Mouse (Mus musculus) neural tube, embryonic 14.5 days (tissue): Measurements from ENCODE around the gene Rasl10a. TPM values are rescaled to one million over a fixed set of nuclear protein-coding genes. Genes with fewer than 3 reads are reported as not detected.
A peak's percentile ranks its signal among the peaks of the same experiment; 100 is the strongest.

ENCODE experiments used
- ATAC-seq: fragments of 200-750 bp; cut with Nextera tagmentation; 2 replicates; pipeline ENCODE4 v1.8.0; 2017; ENCODE audit warnings: low read depth, mild to moderate bottlenecking, moderate TSS enrichment, moderate library complexity
- H3K27ac ChIP-seq: fragments of 300-500 bp; sonication (generic); 2 replicates; pipeline ENCODE4 v1.5.1; 2014; ENCODE audit warnings: low read depth, mild to moderate bottlenecking, control low read depth, low read length, moderate library complexity, mixed read lengths
- H3K27me3 ChIP-seq: fragments of 300-500 bp; sonication (generic); 2 replicates; pipeline ENCODE4 v1.6.1; 2014; ENCODE audit warnings: low read length; ENCODE audit not compliant: control insufficient read depth, insufficient read depth
- H3K36me3 ChIP-seq: fragments of 300-500 bp; sonication (generic); 2 replicates; pipeline ENCODE4 v1.6.1; 2014; ENCODE audit warnings: low read length, mixed read lengths; ENCODE audit not compliant: control insufficient read depth, insufficient read depth
- H3K4me1 ChIP-seq: fragments of 300-500 bp; sonication (generic); 2 replicates; pipeline ENCODE4 v1.6.1; 2014; ENCODE audit warnings: low read length; ENCODE audit not compliant: control insufficient read depth, insufficient read depth
- H3K4me2 ChIP-seq: fragments of 300-500 bp; sonication (generic); 2 replicates; pipeline ENCODE4 v1.6.1; 2014; ENCODE audit warnings: mild to moderate bottlenecking, low read depth, low read length, control low read depth
- H3K4me3 ChIP-seq: fragments of 300-500 bp; sonication (generic); 2 replicates; pipeline ENCODE4 v1.5.1; 2014; ENCODE audit warnings: low read depth, low read length, control low read depth, mixed read lengths
- H3K9ac ChIP-seq: fragments of 300-500 bp; sonication (generic); replicated peaks from 2 replicates; pipeline ENCODE4 v1.6.1; 2014; ENCODE audit warnings: low read depth, mild to moderate bottlenecking, control low read depth, low read length, mixed read lengths
- H3K9me3 ChIP-seq: fragments of 300-500 bp; sonication (generic); 2 replicates; pipeline ENCODE4 v1.6.1; 2016; ENCODE audit warnings: low read length; ENCODE audit not compliant: control insufficient read depth
- WGBS: fragments of 180-500 bp; shearing (Covaris S2); extraction: QIAGEN DNeasy Blood & Tissue Kit; methylation state at CpG from one replicate; pipeline ENCODE4 v1.1.7; 2014; 5-methylcytosine and 5-hydroxymethylcytosine counted together
- polyA plus RNA-seq: library from polyadenylated mRNA; unstranded; fragments of >200 nt; fragmentation: Nextera tagmentation; extraction: Ambion mirVana; gene quantifications from 2 replicates; pipeline ENCODE4 v1.2.1, GENCODE M21; 2014

Gene Rasl10a
- polyA plus RNA-seq, 1 experiment from 2014 or later = 1.8 TPM

- Histone ChIP-seq H3K4me1 (no peaks in the 10 kb centered on the region), H3K4me3 (no peak overlapping the region), H3K36me3 (peaks cover 10% of the 10 kb centered on the region), H3K4me2 (no peak overlapping the region), H3K27ac (no peak overlapping the region), H3K27me3 (no peaks in the 10 kb centered on the region), H3K9me3 (no peaks in the 10 kb centered on the region), H3K9ac (no peak overlapping the region)
- no peak for ATAC-seq
- WGBS = 47% methylated on average over 12 of the region's 12 CpGs
These were observed 11.5 kb upstream of the Rasl10a start for GRCm38 (mm10) chr11:5046321-5046926.

DNA sequence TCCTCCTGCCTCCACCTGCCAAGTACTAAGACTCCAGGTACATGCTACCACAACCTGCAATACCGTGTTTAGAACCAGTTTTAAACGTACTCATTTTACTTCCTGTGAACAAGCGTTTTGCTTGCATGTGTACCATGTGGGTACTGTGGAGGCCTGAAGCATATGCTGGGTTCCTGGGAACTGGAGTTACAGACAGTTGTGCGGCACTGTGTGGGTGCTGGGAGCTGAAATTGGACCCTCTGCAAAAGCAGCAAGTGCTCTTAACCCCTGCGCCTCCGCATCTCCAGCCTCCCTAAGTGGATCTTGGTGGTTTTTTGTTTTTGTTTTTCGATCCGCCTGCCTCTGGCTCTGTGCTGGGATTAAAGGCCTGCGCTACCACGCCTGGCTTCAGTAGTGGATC, 6.3 kb upstream of the Rasl10a start:
- Histone ChIP-seq H3K27me3 (no peaks in the 10 kb centered on the region), H3K4me2 (no peak overlapping the region), H3K27ac (no peak overlapping the region), H3K9ac (no peak overlapping the region), H3K4me1 (no peaks in the 10 kb centered on the region), H3K9me3 (no peaks in the 10 kb centered on the region), H3K36me3 (no peaks in the 10 kb centered on the region), H3K4me3 (no peak overlapping the region)
- WGBS = 84% methylated on average over 10 of the region's 10 CpGs
- ATAC-seq = no peak

- peaks cover 5% of the 10 kb centered on the region for H3K27me3 ChIP-seq
- H3K36me3 ChIP-seq = no peaks in the 10 kb centered on the region
- no peak overlapping the region for H3K9ac ChIP-seq
- no peaks in the 10 kb centered on the region for H3K4me1 ChIP-seq
- no peak for ATAC-seq
- no peak overlapping the region for H3K4me2 ChIP-seq
- H3K27ac ChIP-seq = no peak overlapping the region
- no peak overlapping the region for H3K4me3 ChIP-seq
- WGBS = 78% methylated on average over 10 of the region's 10 CpGs
- no peaks in the 10 kb centered on the region for H3K9me3 ChIP-seq
These were observed 5.6 kb upstream of the Rasl10a start for GRCm38 (mm10) chr11:5052200-5052854.

DNA sequence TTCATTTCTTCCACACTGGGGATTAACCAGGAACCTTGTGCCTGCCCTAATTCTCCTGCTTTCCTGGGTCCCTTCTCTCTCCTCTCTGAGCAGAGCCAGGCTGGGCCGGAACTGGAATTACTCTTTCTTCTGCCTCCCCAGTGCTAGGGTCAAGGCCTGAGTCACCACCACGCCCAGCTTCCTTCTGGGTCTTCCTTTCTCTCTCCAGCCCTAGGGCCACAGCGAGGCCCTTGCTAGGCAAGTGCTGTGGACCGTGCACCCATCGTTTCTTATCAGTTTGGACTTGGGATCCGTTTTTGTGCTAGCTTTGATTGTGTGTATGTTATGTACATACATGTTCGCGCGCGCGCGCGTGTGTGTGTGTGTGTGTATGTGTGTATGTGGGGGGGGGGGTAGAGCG, 3.8 kb upstream of the Rasl10a start:
- no peak for ATAC-seq
- H3K36me3 ChIP-seq = no peaks in the 10 kb centered on the region
- H3K4me1 ChIP-seq = peaks cover 5% of the 10 kb centered on the region
- H3K27ac ChIP-seq = no peak overlapping the region
- no peak overlapping the region for H3K4me3 ChIP-seq
- H3K27me3 ChIP-seq = peaks cover 8% of the 10 kb centered on the region
- 92% methylated on average over 13 of the region's 14 CpGs for WGBS
- no peaks in the 10 kb centered on the region for H3K9me3 ChIP-seq
- no peak overlapping the region for H3K4me2 ChIP-seq
- no peak overlapping the region for H3K9ac ChIP-seq

DNA sequence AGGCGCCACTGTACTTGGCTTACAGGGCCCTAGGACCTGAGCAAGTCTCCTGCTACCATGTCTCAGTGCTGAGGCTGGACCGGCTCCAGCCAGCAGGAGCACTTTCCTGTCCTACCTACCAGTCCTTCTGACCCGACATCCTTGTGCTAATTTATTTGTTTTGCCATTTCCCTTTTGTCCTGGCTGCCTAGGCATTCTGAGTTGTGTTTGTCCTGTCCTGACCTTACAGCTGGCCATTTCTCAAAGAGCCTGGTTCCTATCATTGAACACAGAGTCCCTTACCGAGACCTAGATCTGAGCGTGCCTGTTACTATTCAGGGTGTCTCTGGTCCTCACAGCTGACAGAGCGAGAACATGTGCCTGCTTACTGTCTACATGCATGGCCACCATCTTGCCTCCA, 3.1 kb upstream of the Rasl10a start:
- ATAC-seq = no peak
- H3K4me2 ChIP-seq = no peak overlapping the region
- no peak overlapping the region for H3K27ac ChIP-seq
- H3K9me3 ChIP-seq = no peaks in the 10 kb centered on the region
- no peak overlapping the region for H3K9ac ChIP-seq
- 63% methylated on average over 6 of the region's 6 CpGs for WGBS
- no peaks in the 10 kb centered on the region for H3K36me3 ChIP-seq
- no peak overlapping the region for H3K4me3 ChIP-seq
- H3K27me3 ChIP-seq = peaks cover 15% of the 10 kb centered on the region
- peaks cover 5% of the 10 kb centered on the region for H3K4me1 ChIP-seq

GRCm38 (mm10) chr11:5055945-5056938, 1.7 kb upstream of the Rasl10a start:
- Histone ChIP-seq H3K9me3 (no peaks in the 10 kb centered on the region), H3K27ac (no peak overlapping the region), H3K4me1 (peaks cover 9% of the 10 kb centered on the region), H3K9ac (no peak overlapping the region), H3K36me3 (peaks cover 9% of the 10 kb centered on the region; the same call in 1 of the 2 replicates), H3K4me2 (no peak overlapping the region), H3K27me3 (peaks cover 28% of the 10 kb centered on the region), H3K4me3 (no peak overlapping the region)
- ATAC-seq = no peak
- 34% methylated on average over 23 of the region's 23 CpGs for WGBS

GRCm38 (mm10) chr11:5057064-5057463, 864 bp upstream of the Rasl10a start:
- no peaks in the 10 kb centered on the region for H3K9me3 ChIP-seq
- no peak overlapping the region for H3K4me2 ChIP-seq
- H3K4me3 ChIP-seq = no peak overlapping the region
- WGBS = 52% methylated on average over 8 of the region's 8 CpGs
- H3K36me3 ChIP-seq = peaks cover 10% of the 10 kb centered on the region; the same call in 1 of the 2 replicates
- H3K27ac ChIP-seq = no peak overlapping the region
- H3K9ac ChIP-seq = no peak overlapping the region
- ATAC-seq = no peak
- H3K4me1 ChIP-seq = peaks cover 17% of the 10 kb centered on the region
- peaks cover 34% of the 10 kb centered on the region for H3K27me3 ChIP-seq

- H3K27me3 ChIP-seq = peaks cover 38% of the 10 kb centered on the region
- no peak for ATAC-seq
- H3K4me3 ChIP-seq = peak overlapping the region; percentile 42
- H3K4me2 ChIP-seq = peak overlapping the region; percentile 79
- H3K9me3 ChIP-seq = no peaks in the 10 kb centered on the region
- WGBS = 15% methylated on average over 8 of the region's 8 CpGs
- no peak overlapping the region for H3K9ac ChIP-seq
- H3K27ac ChIP-seq = no peak overlapping the region
- H3K4me1 ChIP-seq = peaks cover 21% of the 10 kb centered on the region
- H3K36me3 ChIP-seq = peaks cover 10% of the 10 kb centered on the region; the same call in 1 of the 2 replicates
These were observed 430 bp upstream of the Rasl10a start for GRCm38 (mm10) chr11:5057541-5057855.

DNA sequence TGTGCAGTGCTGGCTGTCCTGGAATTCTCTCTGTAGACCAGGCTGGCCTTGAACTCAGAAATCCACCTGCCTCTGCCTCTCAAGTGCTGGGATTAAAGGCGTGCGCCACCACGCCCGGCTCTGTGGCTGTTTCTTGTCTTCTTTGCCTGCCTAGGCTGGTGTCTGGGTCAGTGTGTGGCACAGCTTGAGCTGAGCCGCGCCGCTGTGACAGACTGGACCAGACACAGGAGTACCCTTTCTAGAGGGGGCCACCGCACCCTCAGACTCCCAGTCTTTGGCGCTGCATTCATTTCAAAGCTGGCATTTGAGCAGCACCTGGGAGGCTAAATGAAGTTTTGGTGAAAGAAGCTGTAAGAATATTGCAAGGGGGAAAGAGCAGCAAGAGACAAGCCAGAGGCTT, 855 bp downstream of the Rasl10a start:
- Histone ChIP-seq H3K4me3 (no peak overlapping the region; the same call in 1 of the 2 replicates), H3K4me1 (peaks cover 28% of the 10 kb centered on the region), H3K4me2 (no peak overlapping the region), H3K36me3 (peaks cover 10% of the 10 kb centered on the region; the same call in 1 of the 2 replicates), H3K27ac (no peak overlapping the region), H3K9me3 (no peaks in the 10 kb centered on the region), H3K9ac (no peak overlapping the region), H3K27me3 (peaks cover 49% of the 10 kb centered on the region)
- ATAC-seq = no peak
- WGBS = 32% methylated on average over 9 of the region's 9 CpGs
